Mouse (Mus musculus) megakaryocyte progenitor cell, adult 5-6 weeks (primary cell): ENCODE measurements around the gene Tnrc6b. TPM values are rescaled to one million over a fixed set of nuclear protein-coding genes. Genes with fewer than 3 reads are reported as not detected.

Experiments used
- ATAC-seq: replicated peaks from 2 replicates; pipeline ENCODE4 v1.8.0; 2016; ENCODE audit warnings: mild to moderate bottlenecking, moderate TSS enrichment, inconsistent platforms; ENCODE audit not compliant: poor library complexity
- total RNA-seq, 2 experiments: library from RNA; stranded (forward) in 1 of 2; stranded (reverse) in 1 of 2; fragments of 157-497, 149-512 nt in 1 of 2; fragments of 200-1000 nt in 1 of 2; gene quantifications; 2 replicates each; pipeline versions ENCODE4 v1.2.3 to v1.2.4; 2015 to 2017

Gene Tnrc6b
- total RNA-seq, 2 experiments from 2014 or later, result 46.5 to 46.6 TPM

DNA sequence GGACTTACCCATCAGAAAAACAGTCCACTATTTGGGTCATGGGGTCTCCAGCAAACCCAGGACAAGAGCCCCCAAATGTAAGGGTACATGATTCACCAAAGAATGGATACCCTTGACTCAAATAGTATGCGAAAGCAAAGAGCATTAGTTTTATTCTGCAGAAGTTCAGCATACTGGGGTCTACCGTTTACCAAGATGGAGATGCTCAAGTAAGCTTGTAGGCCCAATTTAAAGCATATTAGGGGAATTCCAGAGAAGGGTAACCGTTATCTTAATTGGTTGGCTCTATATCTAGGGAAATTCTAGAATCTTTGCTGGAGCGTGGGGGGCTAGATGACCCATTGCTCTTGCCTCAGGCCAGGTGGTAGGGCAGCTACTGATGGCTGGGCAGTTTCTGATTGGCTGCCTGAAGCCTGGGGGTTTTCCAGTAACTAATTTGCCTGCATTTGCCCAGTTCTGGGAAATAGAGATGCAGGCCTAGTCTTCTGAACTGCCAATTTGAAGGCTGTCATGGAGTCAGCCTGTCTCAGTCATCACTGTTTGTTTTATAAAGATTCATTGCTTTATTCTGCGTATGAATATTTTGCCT lies 70.2 kb downstream of the Tnrc6b start:
- ATAC-seq, result no peak

DNA sequence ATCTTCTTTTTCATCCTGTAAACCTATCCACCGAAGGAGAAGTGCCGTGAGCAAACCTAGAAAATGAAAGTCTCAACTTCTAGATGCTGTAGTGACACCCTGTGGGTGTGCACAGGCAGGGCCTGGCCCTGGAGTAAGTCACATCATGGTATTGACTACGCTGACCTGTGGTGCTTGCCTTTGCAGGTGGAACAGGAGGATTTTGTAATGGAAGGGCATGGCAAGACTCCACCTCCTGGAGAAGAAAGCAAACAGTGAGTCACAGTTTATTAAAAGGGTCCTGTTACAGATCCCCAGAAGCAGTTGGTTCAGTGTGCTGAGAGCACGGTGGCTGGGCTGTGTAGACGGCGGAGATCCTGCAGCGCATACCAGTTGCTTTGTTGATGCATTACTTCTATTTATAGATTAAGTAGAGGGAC lies 73.4 kb downstream of the Tnrc6b start:
- peak; percentile 60; the same call in 1 of the 2 replicates for ATAC-seq

DNA sequence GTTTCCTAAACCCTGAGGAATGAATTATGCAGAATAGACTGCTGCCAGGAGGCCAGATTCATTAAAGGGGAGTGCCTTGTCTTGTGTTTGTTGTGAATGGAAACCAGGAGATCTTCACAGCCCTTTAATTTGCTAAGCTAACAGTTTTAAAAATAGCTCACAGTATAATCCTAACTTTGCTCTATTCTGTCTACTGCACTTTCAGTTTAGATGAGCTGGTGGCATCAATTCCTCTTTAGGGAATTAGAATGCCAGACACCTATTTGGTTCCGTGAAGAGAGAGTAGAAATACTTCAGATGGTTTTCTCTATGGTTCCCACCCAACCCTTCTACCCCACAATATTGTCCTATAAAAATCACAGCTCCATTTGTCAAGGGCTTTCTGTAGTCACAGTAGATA lies 74.6 kb downstream of the Tnrc6b start:
- ATAC-seq, result no peak

DNA sequence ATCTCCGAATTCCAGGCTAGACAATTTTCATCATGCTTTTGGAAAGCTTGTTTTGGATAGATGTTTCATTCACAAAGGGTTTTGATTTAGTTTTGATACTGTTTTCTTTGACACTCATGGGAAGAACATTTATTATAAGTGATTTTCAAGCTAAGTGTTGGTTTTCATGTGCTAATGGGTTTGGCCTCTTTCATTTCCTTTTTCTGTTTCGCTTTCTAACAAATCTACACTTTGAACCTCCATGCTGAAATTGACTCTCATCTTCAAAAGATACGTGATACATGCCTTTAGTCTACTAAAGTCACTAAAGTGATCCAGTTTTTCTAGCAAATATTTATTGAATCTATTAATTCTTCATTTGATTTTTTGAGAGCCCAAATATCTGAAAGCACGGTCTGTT lies 76.6 kb downstream of the Tnrc6b start:
- no peak for ATAC-seq

DNA sequence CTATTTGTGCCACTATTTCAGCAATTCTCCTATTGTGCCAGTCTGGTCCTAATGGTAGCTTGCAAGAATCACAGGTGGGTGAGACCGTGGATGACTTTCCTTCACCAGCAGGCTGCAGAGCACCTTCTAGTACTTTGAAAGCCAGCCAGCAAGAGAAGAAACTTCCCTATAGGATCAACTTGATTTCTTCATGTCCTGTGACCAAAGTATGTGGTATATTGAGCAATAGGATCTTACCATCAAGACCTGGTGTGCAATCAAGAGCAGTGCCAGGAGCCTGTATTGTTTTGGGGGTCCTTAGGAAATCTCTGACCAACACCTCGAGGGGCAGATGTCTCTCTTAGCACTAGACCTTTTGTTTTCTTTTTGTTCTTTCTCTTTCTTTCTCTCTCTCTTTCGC lies 81.4 kb downstream of the Tnrc6b start:
- ATAC-seq, result peak; percentile 94

DNA sequence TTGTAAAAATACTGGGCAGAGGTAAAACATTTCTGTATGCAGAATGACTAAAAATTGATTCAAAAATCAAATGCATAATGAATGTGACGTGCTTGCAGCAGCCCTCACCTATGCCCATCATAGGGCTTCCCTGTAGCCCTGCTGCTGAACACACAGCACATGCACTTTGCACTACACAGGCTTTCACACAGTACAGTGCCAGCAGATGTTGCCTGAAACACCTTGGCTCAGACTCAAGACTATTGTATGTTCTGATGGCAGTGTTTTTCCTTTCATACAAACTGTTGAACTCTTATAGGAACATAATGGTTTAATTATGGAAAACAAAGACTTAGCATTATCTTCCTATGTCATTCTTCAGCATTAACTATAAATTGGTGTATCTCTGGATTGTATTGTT lies 84.0 kb downstream of the Tnrc6b start:
- ATAC-seq, result no peak

DNA sequence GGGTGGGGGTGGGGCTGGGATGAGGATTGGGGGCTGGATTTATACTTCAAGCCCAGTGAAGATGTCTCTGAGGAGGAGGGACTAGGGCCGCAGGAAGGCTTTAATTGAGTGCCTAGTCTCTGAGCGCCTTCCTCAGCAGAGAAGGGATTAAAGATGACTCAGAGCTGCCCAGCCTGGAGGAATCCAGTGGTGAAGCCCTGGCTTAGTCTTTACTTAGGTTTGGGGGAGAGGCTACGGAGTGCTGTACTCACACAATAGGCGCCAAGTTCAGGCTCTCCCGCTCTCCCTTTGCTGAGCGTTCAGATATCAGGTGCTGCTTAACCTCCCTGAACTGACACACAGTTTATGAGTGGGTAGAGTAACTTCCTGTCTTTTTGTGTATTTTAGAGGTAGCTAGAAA lies 86.6 kb downstream of the Tnrc6b start:
- ATAC-seq, result peak; percentile 24

DNA sequence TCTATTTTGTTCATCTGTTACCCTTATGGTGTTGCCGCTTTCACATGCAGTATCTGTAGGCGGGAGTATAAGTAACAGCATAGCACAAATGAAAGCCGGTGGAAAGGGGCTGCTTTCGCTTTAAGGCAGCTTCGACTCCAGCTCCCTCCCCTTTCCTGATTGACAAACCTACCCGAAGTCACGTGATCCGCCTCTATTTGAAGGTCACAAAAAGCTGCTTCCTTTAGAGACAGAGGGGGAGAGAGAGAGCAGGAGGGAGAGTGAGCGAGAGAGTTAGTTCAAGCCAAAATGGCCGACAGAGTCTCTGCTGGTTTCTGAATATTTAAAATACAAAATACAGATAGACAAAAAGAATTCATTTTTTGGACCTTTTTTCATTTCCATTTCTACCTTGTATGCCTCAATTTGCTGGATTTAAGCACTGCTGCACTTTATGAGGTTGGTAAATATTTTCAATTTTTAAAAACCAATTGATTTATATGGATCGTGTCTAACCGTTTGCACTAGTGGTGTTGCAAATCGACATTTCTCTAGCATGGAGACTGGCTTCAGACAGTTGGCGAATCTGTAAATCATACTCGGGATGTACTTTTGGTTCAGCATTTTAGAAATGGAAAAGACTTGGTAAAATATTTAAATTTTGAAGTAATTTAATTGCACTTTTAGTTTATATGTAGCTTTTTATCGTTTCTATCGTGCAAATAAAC lies 87.4 kb downstream of the Tnrc6b start:
- peak; percentile 80 for ATAC-seq

DNA sequence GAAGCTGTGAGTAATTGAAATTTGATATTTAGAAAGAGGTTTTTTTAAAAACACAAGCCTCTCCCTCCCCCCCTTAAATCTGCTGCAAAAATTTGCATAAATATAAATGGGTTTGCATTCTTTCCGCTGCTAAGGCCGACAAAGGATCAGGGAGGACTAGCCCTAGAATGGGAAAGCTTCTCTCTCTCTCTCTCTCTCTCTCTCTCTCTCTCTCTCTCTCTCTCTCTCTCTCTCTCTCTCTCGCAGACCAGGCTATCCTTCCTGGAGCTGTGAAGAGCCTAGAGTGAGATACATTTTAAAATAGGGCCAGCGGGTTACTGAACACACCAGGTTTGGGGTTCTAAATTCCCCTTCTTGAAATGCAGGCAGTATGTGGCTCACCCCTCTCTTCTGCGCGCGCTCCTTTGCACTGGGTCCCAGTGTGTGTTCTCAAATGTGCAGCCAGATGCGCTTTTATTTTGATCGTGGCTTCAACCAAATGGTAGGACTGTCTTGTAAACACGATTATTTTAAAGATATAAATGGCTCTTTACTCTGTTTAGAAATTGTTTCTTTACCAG lies 88.0 kb downstream of the Tnrc6b start:
- peak; percentile 22; the same call in 1 of the 2 replicates for ATAC-seq

DNA sequence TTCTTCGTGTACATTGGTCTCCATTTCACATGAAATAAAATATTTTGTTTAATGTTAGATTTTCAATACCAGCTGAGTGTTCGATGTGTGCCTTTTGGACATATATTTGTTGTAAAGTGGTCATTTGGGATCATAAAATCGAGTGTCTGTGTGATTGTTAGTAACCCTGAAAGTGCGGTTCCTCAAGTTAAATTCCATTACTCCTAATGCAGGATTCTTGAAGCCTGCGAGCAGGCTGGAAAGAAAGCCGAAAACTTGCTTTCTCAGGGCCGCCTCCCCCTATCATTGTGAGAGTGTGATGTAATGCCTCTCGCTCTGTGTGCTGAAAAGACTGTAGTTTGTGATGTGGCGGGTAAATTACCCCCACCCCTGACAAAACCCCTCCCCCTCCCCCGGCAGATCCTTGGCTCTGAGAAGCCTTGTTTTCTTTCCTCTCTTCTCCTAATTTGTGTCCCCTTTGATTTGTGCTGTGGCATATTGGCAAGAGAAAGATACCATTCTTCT lies 88.6 kb downstream of the Tnrc6b start:
- peak; percentile 58 for ATAC-seq

DNA sequence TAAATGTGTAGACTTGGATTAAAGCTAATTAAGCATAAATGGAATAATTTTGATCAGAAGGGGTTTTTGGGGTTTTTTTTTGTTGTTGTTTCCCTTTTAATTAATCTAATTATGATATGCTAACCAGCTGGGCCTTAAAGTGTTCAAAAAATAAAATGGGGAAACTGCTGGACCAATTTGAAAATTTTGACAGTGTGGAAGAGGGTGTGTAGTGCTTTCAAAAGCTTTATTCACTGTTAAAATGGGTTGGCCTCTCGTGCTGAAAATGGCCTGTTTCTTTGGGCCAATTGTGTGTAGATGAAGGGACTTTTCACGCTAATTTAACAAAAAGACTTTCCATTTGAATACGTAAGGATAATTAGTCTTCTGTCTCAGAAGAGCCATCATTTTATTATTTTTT lies 89.1 kb downstream of the Tnrc6b start:
- no peak for ATAC-seq

DNA sequence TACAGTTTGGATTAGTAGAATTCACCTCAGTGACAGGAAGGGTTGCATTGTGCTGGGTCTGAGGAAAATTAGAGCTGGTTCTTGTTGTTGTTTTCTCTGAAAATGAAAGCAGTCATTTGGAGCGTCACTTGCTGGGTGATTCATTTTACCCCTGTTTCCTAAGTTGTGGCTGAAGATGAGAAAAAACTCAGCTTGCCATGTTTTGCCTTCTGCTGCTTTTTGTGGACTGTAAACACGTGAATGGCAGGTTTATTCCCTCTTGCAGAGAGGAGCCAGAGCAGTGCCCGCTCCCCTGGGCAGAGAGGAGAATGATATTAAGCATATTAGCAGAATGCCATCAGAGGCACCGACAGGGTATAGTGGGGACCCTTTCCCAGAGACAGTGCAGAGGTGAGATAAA lies 89.7 kb downstream of the Tnrc6b start:
- no peak for ATAC-seq

DNA sequence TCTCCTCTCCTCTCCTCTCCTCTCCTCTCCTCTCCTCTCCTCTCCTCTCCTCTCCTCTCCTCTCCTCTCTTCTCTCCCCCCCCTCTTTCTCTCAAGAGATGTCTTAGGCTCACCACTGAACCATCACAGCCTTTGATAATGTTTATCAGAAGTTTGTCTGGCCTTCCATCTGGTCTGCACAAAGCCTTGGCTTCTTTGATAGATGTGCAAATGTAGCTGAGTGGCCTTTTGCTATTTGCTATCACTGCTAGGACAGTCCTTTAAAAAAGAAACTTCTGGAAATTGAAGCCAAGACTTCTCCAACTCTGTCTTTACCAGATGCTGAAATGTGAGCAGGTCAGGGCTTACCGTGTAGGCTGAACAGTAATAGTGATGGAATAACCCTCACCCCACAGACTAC lies 90.5 kb downstream of the Tnrc6b start:
- peak; percentile 42 for ATAC-seq

DNA sequence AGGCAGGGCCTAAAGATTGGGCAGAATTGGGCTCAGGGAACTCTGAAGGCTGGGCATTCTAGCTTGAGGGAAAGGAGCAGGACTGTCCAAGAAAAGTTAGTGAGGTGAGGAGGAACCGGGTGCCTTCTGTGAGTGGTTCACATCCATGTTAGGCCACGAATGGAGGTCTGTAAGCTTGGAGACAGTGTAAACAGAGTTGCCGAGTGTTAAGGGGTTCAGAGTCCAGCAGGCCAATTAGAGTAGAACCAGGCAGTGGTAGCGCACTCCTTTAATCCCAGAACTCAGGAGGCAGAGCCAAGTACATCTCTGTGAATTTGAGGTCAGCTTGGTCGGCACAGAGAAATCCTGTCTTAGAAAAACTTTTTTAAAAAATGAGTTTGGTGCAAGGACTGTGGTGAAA lies 96.0 kb downstream of the Tnrc6b start:
- no peak for ATAC-seq

DNA sequence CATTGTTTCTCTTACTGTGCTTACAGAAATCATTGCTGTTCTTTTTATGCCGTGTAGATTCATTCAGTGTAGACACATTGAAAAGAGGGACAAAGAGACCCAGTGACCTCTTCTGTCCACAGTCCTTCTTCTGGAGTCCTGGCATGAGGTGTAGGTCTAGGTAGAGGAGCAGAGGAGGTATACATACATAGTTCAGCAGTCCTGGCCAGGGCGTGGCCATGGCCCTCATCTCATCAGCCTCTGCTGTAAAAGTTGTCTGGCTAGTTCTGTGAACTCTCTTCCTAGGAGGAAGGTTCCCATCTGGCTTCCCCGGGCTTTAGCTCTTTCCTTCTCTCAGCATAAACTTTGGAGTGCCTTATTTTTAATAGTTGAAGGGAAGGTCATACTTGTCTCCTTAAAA lies 99.1 kb downstream of the Tnrc6b start:
- ATAC-seq, result no peak

DNA sequence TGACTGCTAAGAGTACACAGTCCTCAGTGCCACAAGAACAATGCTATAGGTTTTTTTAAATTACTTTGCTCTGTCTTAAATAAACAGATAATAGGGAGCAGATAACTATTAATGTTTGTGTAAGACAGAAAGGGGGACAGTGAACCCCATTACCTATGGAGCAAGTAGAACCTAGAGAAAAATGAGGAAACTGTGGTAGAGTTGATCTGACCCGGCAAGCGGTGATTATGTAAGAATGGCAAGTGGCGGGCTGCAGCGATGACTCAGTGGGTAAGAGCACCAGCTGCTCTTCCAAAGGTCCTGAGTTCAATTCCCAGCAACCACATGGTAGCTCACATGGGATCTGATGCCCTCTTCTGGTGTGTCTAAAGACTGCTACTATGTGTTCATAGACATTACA lies 101.7 kb downstream of the Tnrc6b start:
- peak; percentile 89 for ATAC-seq

DNA sequence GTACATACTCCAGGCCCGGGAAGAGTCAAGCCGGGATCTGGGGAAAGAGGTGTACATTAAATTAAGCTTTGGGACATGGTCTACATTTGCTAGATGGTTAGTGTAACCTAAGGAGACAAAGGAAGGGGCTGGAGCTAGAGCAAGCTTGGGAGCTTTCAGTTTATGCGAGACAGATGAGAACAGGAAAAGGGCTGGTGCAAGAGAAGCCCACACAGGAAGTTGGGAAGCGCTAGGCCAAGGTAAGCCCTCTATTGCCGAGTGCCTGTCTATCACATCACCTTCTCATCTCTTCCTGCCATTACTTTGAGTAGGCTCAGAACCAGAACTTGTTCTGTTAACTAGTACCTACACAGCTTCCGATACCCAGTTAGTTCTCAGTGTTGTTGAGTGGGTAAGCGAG lies 103.7 kb downstream of the Tnrc6b start:
- ATAC-seq, result peak; percentile 69

DNA sequence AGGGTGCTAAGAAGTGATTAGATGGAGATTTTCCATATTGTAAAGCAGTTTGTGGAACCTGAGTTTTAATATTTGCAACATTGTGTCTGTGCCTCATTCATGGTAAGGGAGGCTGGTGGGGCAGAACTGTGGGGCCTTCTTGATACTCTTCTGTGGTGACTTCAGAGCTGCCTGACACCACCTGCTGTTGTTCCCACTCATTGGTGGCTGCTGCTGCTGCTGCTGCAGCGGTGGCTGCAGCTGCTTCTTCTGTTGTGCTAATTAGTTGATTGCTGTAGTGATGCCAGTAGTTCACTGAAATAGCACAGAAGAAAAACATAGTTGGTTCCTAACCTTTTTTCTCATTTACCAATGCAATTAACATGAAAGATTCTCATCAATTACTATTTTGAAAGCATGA lies 111.2 kb downstream of the Tnrc6b start:
- ATAC-seq, result no peak

DNA sequence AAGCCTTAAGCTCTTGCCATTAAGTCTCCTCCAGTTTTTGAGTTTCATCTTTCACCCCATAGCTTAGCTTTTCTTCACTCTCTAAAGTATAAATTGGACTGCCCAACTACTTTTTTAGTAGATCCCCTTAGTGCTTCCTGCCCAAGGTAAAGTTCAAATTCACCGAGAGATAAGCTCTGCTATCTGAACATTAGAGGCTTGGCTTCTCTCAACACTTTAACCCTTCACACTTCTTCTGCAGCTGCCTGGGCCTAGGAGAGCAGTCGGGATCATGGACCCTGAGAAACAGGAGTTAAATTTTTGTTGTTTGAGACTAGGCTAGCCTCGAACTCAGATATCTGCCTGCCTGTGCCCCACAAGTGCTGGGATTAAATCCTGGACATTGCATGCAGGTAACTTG lies 120.1 kb downstream of the Tnrc6b start:
- ATAC-seq, result no peak

DNA sequence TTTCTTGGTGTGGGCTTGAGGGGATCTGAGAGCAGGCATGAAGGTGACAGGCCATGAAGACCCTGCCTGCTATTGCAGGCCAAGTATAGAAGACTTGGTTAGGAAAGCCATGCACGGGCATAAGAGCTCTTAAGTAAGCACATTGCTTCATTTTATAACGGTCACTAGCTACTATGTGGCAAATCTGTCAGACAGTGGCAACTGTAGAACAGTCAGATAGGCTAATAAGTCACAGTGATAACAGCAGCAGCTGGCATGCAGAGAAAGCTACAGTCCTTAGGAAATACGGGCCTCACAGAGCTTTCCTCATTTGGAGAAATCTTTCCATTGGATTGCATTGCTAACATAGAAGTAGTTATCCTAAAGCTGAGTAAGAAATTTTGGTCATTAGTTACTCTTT lies 121.7 kb downstream of the Tnrc6b start:
- ATAC-seq, result peak; percentile 81

DNA sequence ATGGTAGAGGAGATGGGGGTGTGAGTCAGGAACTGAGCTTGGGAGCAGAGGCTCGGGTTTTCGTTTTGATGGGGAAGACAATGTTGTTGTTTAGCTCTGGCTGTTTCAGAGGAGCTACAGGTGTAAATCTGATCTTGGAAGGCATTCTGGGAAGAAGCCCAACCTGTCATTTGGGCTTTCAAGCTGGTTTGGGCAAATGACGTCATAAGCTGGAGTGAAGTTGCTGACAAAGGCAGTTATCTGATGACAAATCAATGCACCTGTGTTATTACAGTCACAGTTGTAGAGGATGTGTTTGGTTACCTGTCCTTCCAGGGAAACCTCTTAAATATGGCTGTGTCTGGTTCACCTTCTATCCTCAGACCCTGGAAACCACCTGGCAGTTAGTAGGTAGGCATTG lies 125.1 kb downstream of the Tnrc6b start:
- ATAC-seq, result no peak

DNA sequence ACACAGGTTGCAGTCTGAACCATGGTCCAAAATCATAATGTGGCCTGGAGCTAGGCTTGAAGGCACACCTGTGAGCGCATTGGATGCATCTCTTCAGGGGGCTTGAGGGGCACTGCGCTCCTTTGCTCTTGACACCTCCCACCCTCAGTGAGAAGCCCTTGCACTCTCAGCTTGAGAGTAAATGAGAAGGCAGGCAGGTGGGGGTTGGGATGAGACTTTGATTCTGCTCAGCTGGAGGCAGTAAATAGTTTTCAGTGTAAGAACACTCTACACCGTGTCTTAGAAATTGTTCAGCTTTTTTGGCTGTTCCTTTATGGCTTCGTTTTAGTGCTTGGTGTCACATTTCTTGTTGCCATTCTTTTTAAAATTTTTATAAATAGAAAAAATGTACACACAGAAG lies 127.7 kb downstream of the Tnrc6b start:
- no peak for ATAC-seq
